In the genomic region with DNA sequence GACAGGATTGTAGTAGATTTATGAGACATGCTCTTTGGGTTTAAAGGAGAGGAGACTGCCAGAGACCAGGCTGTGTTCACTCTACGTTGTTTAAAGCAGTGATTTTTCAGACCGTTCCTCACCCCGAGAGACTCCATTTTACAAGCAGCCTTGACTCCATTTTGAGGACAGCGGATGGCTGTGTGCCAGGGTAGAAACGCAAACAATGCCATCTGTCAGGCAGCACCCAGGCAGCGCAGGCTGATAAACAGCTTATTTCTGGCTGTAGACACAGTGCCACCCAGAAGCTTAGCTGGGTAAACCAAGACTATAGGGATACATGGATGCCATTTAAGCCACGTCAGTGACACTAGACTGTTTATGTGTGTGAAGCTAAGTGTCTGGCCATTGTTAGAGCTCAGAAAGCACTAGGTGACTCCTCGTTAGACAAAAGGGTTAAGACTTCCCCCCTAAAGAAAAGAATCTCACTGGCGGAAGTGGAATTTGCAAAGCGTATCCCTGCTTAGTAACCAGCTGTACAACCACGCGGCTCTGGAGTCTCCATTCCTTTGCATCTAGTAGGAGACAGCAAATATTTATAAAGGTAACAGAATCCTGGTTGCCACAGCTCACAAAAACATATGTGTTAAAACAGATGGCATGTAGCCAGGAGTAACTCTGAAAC, we compare ENCODE assay signal across 9 mouse cellular contexts. TPM values are rescaled to one million over a fixed set of nuclear protein-coding genes. Genes with fewer than 3 reads are reported as not detected.
DNase-seq lines count a peak whose midpoint lies in the region; ATAC-seq and TF ChIP-seq lines count a peak whose summit lies in the region.
"Had no signal": no experiment of that assay in that cellular context is flagged by ENCODE, and none has a peak within 500 bp of the region (broad histone marks: within the 10 kb centered on the region; RNA-seq: fewer than 3 reads in every experiment).

No protein-coding gene starts in this region.

- H3K36me3 ChIP-seq in heart, embryonic 14.5 days (ENCODE audit: control insufficient read depth, insufficient read depth, low read length), result no peaks in the 10 kb centered on the region
- no peaks in the 10 kb centered on the region for H3K36me3 ChIP-seq in neural tube, embryonic 13.5 days
- H3K36me3 ChIP-seq in liver, embryonic 11.5 days (ENCODE audit: control insufficient read depth, insufficient read depth, low read length), result no peaks in the 10 kb centered on the region

- no peak overlapping the region; the same call in 1 of the 2 replicates for H3K9ac ChIP-seq in heart, embryonic 14.5 days (ENCODE audit: low read length)
- peak overlapping the region; percentile 58 for H3K9ac ChIP-seq in neural tube, embryonic 13.5 days
- H3K9ac ChIP-seq in liver, embryonic 11.5 days (ENCODE audit: low read depth, low read length), result no peak overlapping the region

- no peaks in the 10 kb centered on the region for H3K9me3 ChIP-seq in heart, embryonic 14.5 days (ENCODE audit: control insufficient read depth, low read length)
- H3K9me3 ChIP-seq in neural tube, embryonic 13.5 days, result no peaks in the 10 kb centered on the region
- no peaks in the 10 kb centered on the region for H3K9me3 ChIP-seq in liver, embryonic 11.5 days (ENCODE audit: control insufficient read depth, low read length)

- H3K27me3 ChIP-seq in heart, embryonic 14.5 days (ENCODE audit: control insufficient read depth, insufficient read depth, low read length), result no peaks in the 10 kb centered on the region
- H3K27me3 ChIP-seq in neural tube, embryonic 13.5 days, result no peaks in the 10 kb centered on the region
- H3K27me3 ChIP-seq in liver, embryonic 11.5 days (replicated peaks; ENCODE audit: control insufficient read depth, insufficient read depth, low read length), result no peaks in the 10 kb centered on the region

- TF ChIP-seq CTCF in left cerebral cortex, adult 2 months (IDR thresholded peaks at IDR 0.05), result no peak

- peak overlapping the region in 1 of 2 experiments; percentile 8; a peak in 1 of 4 replicates for H3K4me3 ChIP-seq in heart, embryonic 14.5 days (ENCODE audit: control insufficient read depth in 1 of 2, insufficient read depth in 1 of 2, low read depth in 1 of 2, low read length in 2 of 2)
- peak overlapping the region; percentile 34 for H3K4me3 ChIP-seq in left cerebral cortex, adult 2 months
- peak overlapping the region; percentile 18 for H3K4me3 ChIP-seq in neural tube, embryonic 13.5 days
- H3K4me3 ChIP-seq in liver, embryonic 11.5 days (ENCODE audit: low read depth, low read length), result no peak overlapping the region
- H3K4me3 ChIP-seq: erythroblast, embryonic 14.5 days had no signal

- peak overlapping the region in 1 of 2 experiments; percentile 41; a peak in 1 of 4 replicates for H3K27ac ChIP-seq in heart, embryonic 14.5 days (replicated peaks in 1 of 2; ENCODE audit: control insufficient read depth in 1 of 2, insufficient read depth in 1 of 2, low read depth in 2 of 2, low read length in 2 of 2)
- H3K27ac ChIP-seq in left cerebral cortex, adult 2 months, result peak overlapping the region; percentile 69
- H3K27ac ChIP-seq in neural tube, embryonic 13.5 days (replicated peaks), result peak overlapping the region; percentile 91
- H3K27ac ChIP-seq in liver, embryonic 11.5 days (ENCODE audit: low read depth, low read length), result no peak overlapping the region

- peaks cover 0 to 4% of the 10 kb centered on the region in 2 experiments; a peak in 1 of 4 replicates for H3K4me1 ChIP-seq in heart, embryonic 14.5 days (ENCODE audit: control insufficient read depth in 2 of 2, insufficient read depth in 2 of 2, low read length in 2 of 2)
- H3K4me1 ChIP-seq in neural tube, embryonic 13.5 days (replicated peaks), result peaks cover 16% of the 10 kb centered on the region
- H3K4me1 ChIP-seq in liver, embryonic 11.5 days (replicated peaks; ENCODE audit: control insufficient read depth, insufficient read depth, low read length), result no peaks in the 10 kb centered on the region

- H3K4me2 ChIP-seq in heart, embryonic 14.5 days (ENCODE audit: low read length), result peak overlapping the region; percentile 52
- peak overlapping the region; percentile 51 for H3K4me2 ChIP-seq in neural tube, embryonic 13.5 days
- H3K4me2 ChIP-seq in liver, embryonic 11.5 days, result no peak overlapping the region

- intact Hi-C loops in heart, postnatal 14 days (cut with DNase I), result no loop called here
- intact Hi-C loops in left cerebral cortex, adult 2 months (cut with DNase I), result loop anchor here (5.0 kb wide), 1 partner anchor 600 kb away; no protein-coding TSS in a partner anchor

- DNase-seq in heart, postnatal 14 days, result no peak
- peak; percentile 59 for DNase-seq in adrenal gland, postnatal 10 days
- peak; percentile 61 to 76 for DNase-seq in left cerebral cortex, adult 2 months (ENCODE audit: extremely low spot score in 1 of 2, low spot score in 2 of 2)
- DNase-seq in liver, embryonic 11.5 days (ENCODE audit: low spot score), result no peak
- no peak for DNase-seq in kidney, adult 11 months

- WGBS in heart, embryonic 14.5 days, result 56% methylated on average over 12 of the region's 12 CpGs
- 21% methylated on average over 12 of the region's 12 CpGs for WGBS in neural tube, embryonic 13.5 days
- WGBS in liver, embryonic 11.5 days, result 74% methylated on average over 12 of the region's 12 CpGs

- ATAC-seq in heart, embryonic 14.5 days (ENCODE audit: insufficient number of reproducible peaks, insufficient read depth, low FRiP score, low read depth), result no peak
- peak; percentile 82 for ATAC-seq in frontal cortex, adult (ENCODE audit: low TSS enrichment)
- peak; percentile 93 for ATAC-seq in neural tube, embryonic 13.5 days (ENCODE audit: low read depth)
- no peak for ATAC-seq in liver, embryonic 11.5 days (replicated peaks; ENCODE audit: low FRiP score)

RNA-seq across cellular contexts. Expression of gene Cep78, which starts 12.2 kb away (rescaled TPM):
- 12.4 and 12.7 TPM in 2 replicates for polyA plus RNA-seq in heart, embryonic 14.5 days (2014; fragmentation: Nextera tagmentation; extraction: Ambion mirVana)
- total RNA-seq in heart, postnatal 14 days (2021), result 1 to 10 TPM; 3.2 to 3.7 TPM
- 10 to 100 TPM; 11.2 to 11.5 TPM for total RNA-seq in adrenal gland, postnatal 10 days (2021)
- total RNA-seq in left cerebral cortex, adult 2 months (2021), result 1 to 10 TPM; 8.9 to 9.3 TPM
- 40.6 and 42.3 TPM in 2 replicates for polyA plus RNA-seq in neural tube, embryonic 13.5 days (2015; fragmentation: Nextera tagmentation; extraction: Ambion mirVana)
- 29.0 and 30.1 TPM in 2 replicates for polyA plus RNA-seq in liver, embryonic 11.5 days (2014; fragmentation: Nextera tagmentation; extraction: Ambion mirVana)

RNA-seq across cellular contexts. Expression of gene Psat1, which starts 49.9 kb away (rescaled TPM):
- polyA plus RNA-seq in heart, embryonic 14.5 days (2014; fragmentation: Nextera tagmentation; extraction: Ambion mirVana), result 61.0 and 78.5 TPM in 2 replicates
- 1 to 10 TPM; 4.8 to 6.3 TPM for total RNA-seq in heart, postnatal 14 days (2021)
- total RNA-seq in adrenal gland, postnatal 10 days (2021), result 100 to 1,000 TPM in 1 of 2 experiments, 10 to 100 TPM in 1; 60.7 to 140 TPM
- total RNA-seq in left cerebral cortex, adult 2 months (2021), result 10 to 100 TPM; 94.6 to 97.5 TPM
- polyA plus RNA-seq in neural tube, embryonic 13.5 days (2015; fragmentation: Nextera tagmentation; extraction: Ambion mirVana), result 76.2 and 83.5 TPM in 2 replicates
- polyA plus RNA-seq in liver, embryonic 11.5 days (2014; fragmentation: Nextera tagmentation; extraction: Ambion mirVana), result 264 and 315 TPM in 2 replicates

Comparison
In these comparisons a context has a peak if more than half of its experiments do, and no peak if none do; other contexts are left out.
1. ATAC-seq: peak in frontal cortex, adult (single experiment) and neural tube, embryonic 13.5 days (single experiment); none in heart, embryonic 14.5 days (single experiment) and liver, embryonic 11.5 days (single experiment).
2. DNase-seq: peak in adrenal gland, postnatal 10 days (single experiment) and left cerebral cortex, adult 2 months (2 of 2); none in heart, postnatal 14 days (0 of 2), liver, embryonic 11.5 days (single experiment) and kidney, adult 11 months (single experiment).
3. RNA of gene Psat1, which starts 49.9 kb away (total RNA-seq): 60.7 to 140 TPM in adrenal gland, postnatal 10 days and 94.6 to 97.5 TPM in left cerebral cortex, adult 2 months; 4.8 to 6.3 TPM in heart, postnatal 14 days; every median in the first group is over 4 times any median in the second.